Mouse (Mus musculus) spleen, adult 2 months (tissue): Measurements from ENCODE around the gene Ggt1. TPM values are rescaled to one million over a fixed set of nuclear protein-coding genes. Genes with fewer than 3 reads are reported as not detected.

Experiments used
- DNase-seq, 2 experiments: peaks; one replicate each; pipeline versions ENCODE4 v3.0.0 to v3.0.0-alpha.2; 2012 to 2021; ENCODE audit warnings: low spot score in 2 of 2, low read depth in 1 of 2
- H3K27ac ChIP-seq: fragments of 200-500 bp; 2 replicates; pipeline ENCODE4 v1.5.1; 2012; ENCODE audit warnings: low read length, inconsistent platforms; ENCODE audit not compliant: insufficient read depth
- H3K27me3 ChIP-seq: fragments of 200-500 bp; 2 replicates; pipeline ENCODE4 v1.6.1; 2012; ENCODE audit warnings: mild to moderate bottlenecking, moderate library complexity, low read length, inconsistent platforms; ENCODE audit not compliant: control insufficient read depth, insufficient read depth
- H3K36me3 ChIP-seq: fragments of 200-500 bp; 2 replicates; pipeline ENCODE4 v1.6.1; 2012; ENCODE audit warnings: mild to moderate bottlenecking, low read length, inconsistent platforms; ENCODE audit not compliant: control insufficient read depth, insufficient read depth
- H3K4me1 ChIP-seq: fragments of 200-500 bp; 2 replicates; pipeline ENCODE4 v1.6.1; 2011; ENCODE audit warnings: inconsistent platforms; ENCODE audit not compliant: control insufficient read depth, insufficient read depth, insufficient read length
- H3K4me3 ChIP-seq: fragments of 200-500 bp; 2 replicates; pipeline ENCODE4 v1.5.1; 2011; ENCODE audit warnings: mild to moderate bottlenecking, inconsistent platforms; ENCODE audit not compliant: insufficient read depth, insufficient read length; ENCODE audit errors: extremely low read depth
- CTCF ChIP-seq: fragments of 200-500 bp; IDR thresholded peaks from 2 replicates; pipeline ENCODE4 v1.5.1; 2011; ENCODE audit warnings: mild to moderate bottlenecking, inconsistent platforms; ENCODE audit not compliant: insufficient read depth, insufficient read length, insufficient replicate concordance; ENCODE audit errors: extremely low read depth
- POLR2A ChIP-seq: fragments of 200-500 bp; IDR thresholded peaks from 2 replicates; pipeline ENCODE4 v1.6.1; 2011; ENCODE audit warnings: low read depth, low read length, inconsistent platforms
- WGBS: fragments of 180-500 bp; shearing (Covaris S2); methylation state at CpG from one replicate; pipeline ENCODE4 v1.1.7; 2018; 5-methylcytosine and 5-hydroxymethylcytosine counted together
- polyA plus RNA-seq: library from polyadenylated mRNA; depleted of rRNA; stranded (reverse); fragments of >200 nt; gene quantifications from 2 replicates; pipeline ENCODE4 v1.2.3, GENCODE M21; 2012; rRNA removed

Gene Ggt1
- 15.5 and 19.1 TPM in 2 replicates for polyA plus RNA-seq

DNA sequence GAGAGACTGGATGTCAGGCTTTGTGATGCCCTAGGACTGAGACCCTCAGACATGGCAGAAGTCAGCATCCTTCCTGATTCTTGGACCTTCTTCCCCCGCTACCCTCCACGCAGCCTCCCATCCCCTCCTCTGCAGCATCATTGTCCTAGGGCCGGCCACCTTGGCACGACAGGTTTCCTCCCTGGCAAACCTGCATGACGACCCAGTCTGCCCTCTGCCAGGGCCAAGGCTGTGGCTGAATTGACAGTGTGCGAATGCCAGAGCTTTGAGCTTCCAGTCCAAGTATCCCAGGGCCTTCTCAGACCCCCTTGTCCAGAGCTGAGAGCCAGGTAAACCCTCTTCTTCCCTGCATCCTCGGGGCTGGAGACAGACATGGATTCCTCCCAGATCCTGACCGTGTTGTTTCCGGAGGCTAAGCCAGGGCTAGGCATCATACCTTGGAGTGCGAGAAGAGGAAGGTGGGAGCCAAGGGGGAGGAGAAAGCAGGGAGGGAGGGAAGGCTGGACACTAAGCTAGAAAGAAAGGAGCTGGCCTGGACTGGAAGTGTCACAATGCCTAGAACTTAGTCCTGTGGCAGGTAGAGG, at the start of gene Ggt1:
TSS of gene Ggt1 (plus strand) at position 534 of the 584 bp plus-strand sequence.
- no peak for DNase-seq
- H3K27ac ChIP-seq = no peak within 1 kb of the TSS
- WGBS = 81% methylated on average over 10 of the region's 10 CpGs
- H3K36me3 ChIP-seq = no peaks in the 10 kb centered on the region
- peaks cover 19% of the 10 kb centered on the region for H3K4me1 ChIP-seq
- H3K27me3 ChIP-seq = peaks cover 10% of the 10 kb centered on the region
- no peak within 1 kb of the TSS for H3K4me3 ChIP-seq
- TF ChIP-seq CTCF (no peak), POLR2A (no peak)

DNA sequence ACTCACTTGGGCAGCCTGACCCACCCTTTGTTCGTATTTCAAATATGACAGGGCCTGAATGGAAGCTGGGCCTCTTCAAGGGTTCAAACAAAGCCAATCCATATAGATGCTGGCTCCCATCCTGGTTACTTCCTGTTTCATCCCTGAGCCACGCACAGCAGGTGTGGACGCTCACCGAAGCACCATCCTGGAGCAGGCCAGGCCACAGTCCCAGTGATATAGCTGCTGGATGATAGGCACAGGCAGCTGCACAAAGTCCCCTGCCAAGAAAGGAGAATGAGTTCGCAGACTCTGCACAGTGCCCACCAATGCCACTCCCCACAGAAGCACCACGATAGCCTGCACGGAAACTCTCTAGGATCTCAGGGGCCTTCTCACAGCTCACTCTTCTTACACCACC, 49.5 kb upstream of the Ggt1 start:
- no peak for DNase-seq
- Histone ChIP-seq H3K4me1 (peaks cover 18% of the 10 kb centered on the region; the same call in 1 of the 2 replicates), H3K4me3 (no peak overlapping the region), H3K27ac (peak overlapping the region; percentile 44; the same call in 1 of the 2 replicates), H3K36me3 (peaks cover 49% of the 10 kb centered on the region), H3K27me3 (no peaks in the 10 kb centered on the region)
- TF ChIP-seq CTCF (no peak), POLR2A (no peak)
- WGBS = 95% methylated on average over 7 of the region's 7 CpGs

DNA sequence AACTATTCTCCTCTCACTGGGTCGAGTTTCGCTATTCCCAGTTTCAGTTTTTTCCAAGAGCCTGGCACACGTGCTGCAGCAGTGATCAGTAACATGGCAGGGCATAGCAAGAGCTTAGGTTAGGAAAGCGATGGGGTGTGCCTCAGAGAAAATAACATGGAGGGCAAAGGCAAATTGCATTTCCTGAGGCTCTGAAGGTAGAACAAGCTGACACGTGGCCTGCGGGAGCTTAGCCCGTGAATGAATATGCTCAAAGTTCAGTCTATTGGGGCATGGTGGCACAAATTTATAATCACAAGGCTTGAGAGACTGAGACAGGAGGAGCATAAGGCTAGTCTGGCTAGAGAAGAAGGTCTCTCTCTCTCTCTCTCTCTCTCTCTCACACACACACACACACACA, 48.6 kb upstream of the Ggt1 start:
- Histone ChIP-seq H3K4me1 (peaks cover 18% of the 10 kb centered on the region; the same call in 1 of the 2 replicates), H3K4me3 (no peak overlapping the region), H3K27me3 (no peaks in the 10 kb centered on the region), H3K27ac (no peak overlapping the region), H3K36me3 (peaks cover 42% of the 10 kb centered on the region)
- no peak for DNase-seq
- TF ChIP-seq POLR2A = no peak
- TF ChIP-seq CTCF = no peak
- WGBS = 89% methylated on average over 7 of the region's 7 CpGs

DNA sequence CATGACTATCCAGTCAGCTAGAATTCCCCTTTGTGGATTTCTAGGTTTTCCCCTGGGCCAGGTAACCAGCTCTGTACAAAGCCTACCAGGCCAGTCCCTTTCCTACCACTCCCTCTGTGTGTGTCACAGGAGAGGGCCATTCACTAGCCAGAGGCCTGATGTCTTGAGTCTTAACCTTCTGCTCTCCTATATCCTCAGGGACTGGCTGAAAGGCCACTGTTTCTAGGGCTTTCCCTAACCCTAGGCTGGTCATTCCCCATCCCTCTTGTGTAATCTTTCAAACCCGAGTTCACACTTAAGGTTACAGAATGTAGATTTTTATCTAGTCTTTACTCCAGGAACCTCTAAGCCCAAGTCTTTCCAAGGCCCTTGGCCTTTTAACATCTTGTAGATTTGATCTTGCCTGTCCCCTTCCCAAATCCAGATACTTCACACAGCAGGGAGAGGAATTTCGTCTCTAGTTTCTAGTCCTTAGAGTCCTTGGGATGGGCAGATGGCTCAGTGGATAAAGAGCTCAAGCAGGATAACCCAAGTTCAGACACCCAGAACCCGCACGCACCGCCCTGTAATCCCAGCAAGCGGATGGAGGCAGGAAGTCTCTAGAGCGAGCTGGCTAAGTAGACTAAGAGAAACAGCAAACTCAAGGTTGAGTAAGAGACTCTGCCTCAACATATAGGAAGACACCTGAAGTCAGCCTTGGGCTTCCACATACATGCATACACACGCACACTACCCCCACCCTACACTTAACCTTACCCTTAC, 47.9 kb upstream of the Ggt1 start:
- DNase-seq = no peak
- TF ChIP-seq CTCF (no peak), POLR2A (no peak)
- no peak overlapping the region for H3K27ac ChIP-seq
- no peaks in the 10 kb centered on the region for H3K27me3 ChIP-seq
- H3K36me3 ChIP-seq = peaks cover 35% of the 10 kb centered on the region
- H3K4me3 ChIP-seq = no peak overlapping the region
- WGBS = 89% methylated on average over 8 of the region's 8 CpGs
- H3K4me1 ChIP-seq = peaks cover 18% of the 10 kb centered on the region; the same call in 1 of the 2 replicates

DNA sequence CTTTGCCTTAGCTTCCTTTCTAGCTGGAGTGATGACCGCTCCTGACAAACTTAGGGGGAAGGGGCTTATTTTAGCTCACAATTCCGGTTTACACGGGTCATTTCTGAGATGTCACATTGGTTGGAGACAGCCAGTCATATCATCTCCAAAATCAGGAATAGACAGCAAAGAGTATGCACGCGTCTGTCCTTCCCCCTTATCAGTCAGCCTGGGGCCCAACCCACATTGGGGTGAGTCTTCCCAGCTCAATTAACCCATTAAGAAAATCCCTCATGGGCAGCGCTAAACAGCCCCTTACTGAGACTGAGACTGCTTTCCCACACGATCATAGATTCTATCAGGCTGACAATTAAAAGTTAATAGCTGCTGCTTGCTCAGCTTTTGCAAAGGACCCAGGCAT, 47.0 kb upstream of the Ggt1 start:
- Histone ChIP-seq H3K36me3 (peaks cover 26% of the 10 kb centered on the region), H3K27ac (no peak overlapping the region), H3K27me3 (no peaks in the 10 kb centered on the region), H3K4me3 (no peak overlapping the region), H3K4me1 (peaks cover 18% of the 10 kb centered on the region; the same call in 1 of the 2 replicates)
- TF ChIP-seq CTCF = no peak
- TF ChIP-seq POLR2A = no peak
- DNase-seq = no peak
- 67% methylated on average over 7 of the region's 7 CpGs for WGBS

DNA sequence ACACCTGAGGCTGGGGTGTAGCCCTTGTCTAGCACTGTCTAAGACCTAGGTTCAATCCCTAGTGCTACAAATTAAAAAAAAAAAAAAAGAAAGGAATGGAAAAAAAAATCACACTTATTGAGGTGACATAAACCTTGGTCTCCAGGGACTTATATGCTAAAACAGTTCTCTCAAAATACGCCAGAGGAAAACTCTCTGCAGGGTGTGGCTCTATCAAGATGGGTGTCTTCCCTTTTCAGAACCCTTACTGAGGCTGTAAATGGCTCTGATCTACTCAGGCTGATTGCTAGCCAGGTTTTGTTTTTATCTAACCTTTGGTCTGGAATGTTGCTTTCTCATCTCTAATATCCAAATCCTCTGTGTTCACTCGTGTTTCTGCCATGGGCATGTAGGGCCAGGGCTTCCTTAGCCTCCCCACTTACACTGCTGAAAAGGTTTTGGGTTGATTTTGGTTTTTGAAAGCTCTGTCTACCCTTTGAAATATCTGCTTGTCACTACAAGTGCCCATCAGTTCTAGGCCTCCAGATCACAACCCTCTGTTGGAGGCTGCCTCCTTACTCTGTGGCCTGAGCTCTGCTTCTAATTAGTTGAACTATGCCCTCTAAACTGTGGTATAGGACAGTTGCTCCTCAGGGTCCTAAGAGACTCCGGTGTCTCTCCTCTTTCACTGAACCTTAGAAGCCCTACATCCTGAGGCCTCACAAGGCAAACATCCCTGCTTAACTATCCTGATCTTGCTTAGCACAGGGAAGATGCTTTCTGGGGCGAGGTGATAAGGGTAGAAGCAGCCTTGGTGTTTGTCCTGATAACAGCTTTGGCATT, 46.0 kb upstream of the Ggt1 start:
- H3K27me3 ChIP-seq = no peaks in the 10 kb centered on the region
- H3K36me3 ChIP-seq = peaks cover 15% of the 10 kb centered on the region
- H3K4me3 ChIP-seq = peak overlapping the region; percentile 34
- H3K27ac ChIP-seq = peak overlapping the region; percentile 96
- H3K4me1 ChIP-seq = peaks cover 18% of the 10 kb centered on the region; the same call in 1 of the 2 replicates
- TF ChIP-seq POLR2A = no peak
- no peak for TF ChIP-seq CTCF
- peak in 1 of 2 experiments; percentile 45 for DNase-seq
- WGBS = 57% methylated on average over 4 of the region's 4 CpGs
